Mouse (Mus musculus): Measurements from ENCODE around the gene Nop2.

Nop2 gene

DNA sequence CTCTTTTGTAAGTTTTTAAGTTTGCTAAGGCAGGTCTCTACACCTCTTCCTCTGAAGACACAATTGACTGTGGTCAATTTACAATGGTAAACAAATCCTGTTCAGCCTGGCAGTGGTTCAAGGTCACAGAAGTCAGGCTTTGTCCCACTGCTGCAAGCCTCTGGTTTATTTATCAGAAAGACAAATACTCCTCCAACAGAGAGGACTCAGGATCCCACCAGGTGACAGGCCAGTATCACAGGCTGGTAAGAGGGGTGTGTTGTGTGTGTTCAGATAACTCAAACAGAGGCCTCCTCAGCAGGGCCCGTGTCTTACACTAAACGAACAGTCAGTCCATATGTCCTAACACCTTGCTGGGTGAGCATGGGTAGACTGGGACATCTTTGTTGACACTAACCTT, 40.8 kb downstream of the Nop2 start:
- in situ Hi-C loops (cut with MseI, MboI): no loop called here

GRCm38 (mm10) chr6:125173256-125173655, 41.5 kb downstream of the Nop2 start:
- in situ Hi-C loops (cut with MseI, MboI): no loop called here

GRCm38 (mm10) chr6:125175469-125175868, 43.8 kb downstream of the Nop2 start:
- in situ Hi-C loops (cut with MseI, MboI): no loop called here

GRCm38 (mm10) chr6:125179601-125180000, 47.9 kb downstream of the Nop2 start:
- in situ Hi-C loops (cut with MseI, MboI): no loop called here

DNA sequence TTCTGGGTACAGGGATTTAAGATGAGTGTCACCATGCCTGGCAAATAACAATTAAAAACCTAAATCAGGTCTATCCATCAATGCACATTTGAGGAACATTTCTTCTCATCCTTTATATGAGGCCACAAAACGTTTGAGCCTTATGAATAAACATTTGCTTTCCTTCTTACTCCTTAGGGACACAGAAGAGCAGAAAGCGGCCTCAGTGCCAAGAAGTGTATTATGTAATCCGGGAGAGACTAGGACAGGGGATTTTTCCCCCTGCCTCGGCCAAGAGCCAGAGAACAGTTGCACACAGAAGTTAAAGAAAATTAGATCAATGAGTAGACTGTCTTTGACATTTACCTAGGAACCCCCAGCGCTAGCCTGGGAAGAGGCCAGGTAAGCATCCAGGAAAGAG, 50.4 kb downstream of the Nop2 start:
- in situ Hi-C loops (cut with MseI, MboI): no loop called here

GRCm38 (mm10) chr6:125186203-125186602, 54.5 kb downstream of the Nop2 start:
- in situ Hi-C loops (cut with MseI, MboI): no loop called here

DNA sequence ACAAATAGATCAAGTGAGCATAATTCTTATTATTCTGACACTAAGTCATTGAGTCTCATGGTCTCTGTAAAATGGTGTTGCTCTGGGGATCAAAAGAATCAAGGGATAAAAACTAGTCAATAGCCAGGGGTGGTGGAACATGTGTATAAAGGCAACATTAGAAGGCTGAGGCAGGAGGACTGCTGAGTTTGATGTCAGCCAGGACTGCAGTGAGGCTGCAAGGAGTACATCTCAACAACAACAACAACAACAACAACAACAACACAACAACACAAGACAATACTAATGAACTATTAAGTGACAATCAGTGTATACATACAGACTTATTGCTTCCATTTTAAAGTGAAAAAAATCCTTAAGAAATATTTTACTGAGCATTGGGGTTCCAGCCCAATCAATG, 59.1 kb downstream of the Nop2 start:
- in situ Hi-C loops (cut with MseI, MboI): no loop called here

DNA sequence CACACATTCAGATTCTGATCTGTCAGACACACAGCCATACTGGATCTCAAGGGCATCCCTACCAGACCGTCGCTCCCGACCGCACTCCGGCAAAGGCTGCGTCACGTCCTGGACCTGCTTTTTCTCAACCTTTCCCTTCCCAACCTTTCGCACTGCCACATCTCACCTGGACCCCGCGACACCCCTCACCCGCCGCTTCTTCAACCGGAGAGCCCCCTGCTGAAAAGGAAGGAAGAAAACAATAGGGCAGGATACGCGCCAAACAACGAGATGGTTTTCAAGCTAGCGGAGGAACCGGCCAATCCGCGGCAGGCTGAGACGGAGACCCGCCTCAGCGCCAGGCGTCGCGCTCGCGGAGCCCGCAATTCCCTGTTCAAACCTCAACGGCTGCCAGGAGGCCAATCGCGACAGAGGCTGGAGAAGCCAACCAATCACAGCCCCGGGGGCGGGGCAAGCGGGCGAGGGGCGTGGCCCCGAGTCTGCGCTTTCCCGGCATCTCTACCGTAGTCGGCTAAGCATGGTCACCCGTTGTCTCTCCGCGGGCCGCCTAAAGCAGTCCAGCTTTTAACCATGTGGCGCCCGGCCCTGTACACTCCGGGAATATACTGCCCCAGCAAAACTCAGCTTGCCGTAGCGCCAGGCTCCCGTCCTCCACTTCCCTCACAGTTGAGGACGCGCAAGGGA, 59.8 kb downstream of the Nop2 start, which contains the start of the genes Ncapd2 and Mrpl51:
Gene Ncapd2, minus strand, starts transcription at position 370 of the 684 bp plus-strand sequence.
Gene Mrpl51, plus strand, starts transcription at position 470 of the 684 bp plus-strand sequence.
- in situ Hi-C loops (cut with MseI, MboI): no loop called here

DNA sequence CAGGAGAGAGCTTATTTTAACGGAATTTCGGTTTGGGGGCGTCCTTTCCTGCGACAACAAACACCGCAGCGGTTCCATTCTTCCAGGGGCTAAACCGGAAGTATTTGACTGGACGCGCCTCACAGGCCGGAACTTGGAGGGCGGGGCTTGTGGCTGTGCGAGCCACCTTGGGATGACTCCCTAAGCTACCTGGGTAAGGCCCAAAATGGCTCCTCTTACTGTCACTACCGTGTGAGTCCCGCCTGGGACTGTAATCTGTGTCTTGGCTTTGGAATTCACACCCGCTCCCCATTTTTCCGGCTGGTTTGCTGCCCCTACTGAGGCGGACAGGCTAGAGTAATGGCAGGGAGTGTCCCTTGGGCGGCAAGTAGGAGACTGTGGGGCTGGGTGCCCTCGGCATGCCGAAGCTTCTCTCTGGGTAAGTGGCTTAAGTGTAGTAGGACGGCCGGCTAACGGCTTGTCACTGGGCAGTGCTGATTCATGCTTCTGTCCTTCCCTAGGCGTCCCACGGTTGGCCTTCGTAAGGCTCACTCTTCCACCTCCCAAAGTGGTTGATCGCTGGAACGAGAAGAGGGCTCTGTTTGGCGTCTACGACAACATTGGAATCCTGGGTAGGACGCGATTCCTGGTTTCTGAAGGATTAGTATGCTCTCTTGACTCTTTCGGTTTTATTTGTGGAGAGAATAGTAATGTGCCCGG, 60.5 kb downstream of the Nop2 start:
- in situ Hi-C loops (cut with MseI, MboI): no loop called here

DNA sequence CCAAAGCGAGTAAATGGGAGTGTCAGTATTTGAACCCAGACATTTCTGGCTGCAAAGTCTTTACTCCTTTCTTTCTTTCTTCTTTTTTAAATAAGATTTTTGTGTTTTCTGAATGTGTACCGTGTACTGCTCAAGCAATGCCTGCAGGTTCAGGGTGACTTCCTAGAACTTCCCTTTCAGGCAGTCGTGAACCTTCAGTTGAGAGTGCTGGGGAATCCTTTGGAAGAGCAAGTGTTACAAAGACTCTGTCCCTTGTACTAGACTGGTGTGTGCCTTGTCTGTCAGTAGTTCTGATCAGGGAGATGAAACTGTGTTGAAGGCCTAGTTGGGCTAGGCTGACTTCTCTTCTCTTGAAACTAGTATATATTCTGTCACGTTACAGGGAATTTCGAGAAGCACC, 61.1 kb downstream of the Nop2 start:
- in situ Hi-C loops (cut with MseI, MboI): no loop called here

GRCm38 (mm10) chr6:125193390-125193789, 61.7 kb downstream of the Nop2 start:
- in situ Hi-C loops (cut with MseI, MboI): no loop called here

Data from mouse trophoblast stem cell (cell line).